Mouse (Mus musculus) right cerebral cortex, adult 18-20 months (tissue): ENCODE data around the gene Terf2ip.

ENCODE experiments used
- DNase-seq: peaks from one replicate; pipeline ENCODE4 v3.0.0; 2022; ENCODE audit warnings: mixed read lengths

Gene Terf2ip

DNA sequence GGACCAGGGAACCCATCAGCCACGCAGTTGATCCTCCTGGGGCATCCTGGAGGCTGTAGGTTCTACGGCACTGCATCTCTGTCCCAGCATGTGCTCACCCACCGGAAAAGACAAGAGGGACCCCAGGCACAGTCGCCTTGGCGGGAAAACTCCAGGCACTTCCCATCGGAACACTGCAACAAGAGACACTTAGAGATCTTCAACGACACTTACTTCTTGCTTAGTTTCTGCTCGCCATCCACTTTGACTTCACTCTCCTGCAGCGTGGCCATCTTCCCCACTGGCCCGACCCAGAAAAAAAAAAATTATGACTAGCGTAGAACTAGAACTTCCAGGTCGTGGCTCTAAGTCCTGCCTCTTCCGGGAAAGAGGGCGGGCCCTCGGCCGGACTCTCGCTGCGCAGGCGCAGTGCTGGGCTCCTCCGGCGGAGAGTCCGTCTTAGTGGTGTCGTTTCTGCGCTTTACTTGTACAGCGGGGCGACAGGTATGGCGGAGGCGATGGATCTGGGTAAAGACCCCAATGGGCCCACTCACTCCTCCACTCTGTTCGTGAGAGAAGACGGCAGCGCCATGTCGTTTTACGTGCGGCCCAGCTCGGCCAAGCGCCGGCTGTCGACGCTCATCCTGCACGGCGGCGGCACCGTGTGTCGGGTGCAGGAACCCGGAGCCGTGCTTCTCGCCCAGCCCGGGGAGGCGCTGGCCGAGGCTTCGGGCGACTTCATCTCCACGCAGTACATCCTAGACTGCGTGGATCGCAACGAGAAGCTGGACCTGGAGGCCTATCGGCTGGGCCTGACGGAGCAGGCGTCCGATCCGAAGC is at the start of gene Terf2ip, which contains the start of gene Kars:
Terf2ip (plus strand) TSS at position 402 of the 819 bp plus-strand sequence.
Kars (minus strand) TSS at position 327 of the 819 bp plus-strand sequence.
- DNase-seq, result peak; percentile 94

DNA sequence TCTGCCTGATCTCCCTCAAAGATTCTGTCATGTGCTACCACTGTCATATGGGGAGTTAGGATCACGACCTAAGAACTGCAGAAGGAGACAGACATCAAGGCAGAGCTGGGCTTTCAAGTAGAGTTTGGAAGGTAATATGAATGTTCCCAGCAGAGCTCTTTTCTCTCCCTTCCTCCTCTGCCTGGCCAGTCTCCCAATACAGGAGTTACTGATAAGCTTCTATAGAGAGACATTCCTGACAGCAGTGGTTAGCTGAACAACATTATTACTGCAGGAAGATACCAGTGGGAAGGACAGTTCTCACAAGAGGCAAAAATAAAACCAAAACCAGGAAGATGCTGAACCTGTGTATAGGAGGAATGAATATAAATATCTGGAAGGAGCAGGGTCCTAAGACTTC is 48.6 kb upstream of the Terf2ip start:
- no peak for DNase-seq

DNA sequence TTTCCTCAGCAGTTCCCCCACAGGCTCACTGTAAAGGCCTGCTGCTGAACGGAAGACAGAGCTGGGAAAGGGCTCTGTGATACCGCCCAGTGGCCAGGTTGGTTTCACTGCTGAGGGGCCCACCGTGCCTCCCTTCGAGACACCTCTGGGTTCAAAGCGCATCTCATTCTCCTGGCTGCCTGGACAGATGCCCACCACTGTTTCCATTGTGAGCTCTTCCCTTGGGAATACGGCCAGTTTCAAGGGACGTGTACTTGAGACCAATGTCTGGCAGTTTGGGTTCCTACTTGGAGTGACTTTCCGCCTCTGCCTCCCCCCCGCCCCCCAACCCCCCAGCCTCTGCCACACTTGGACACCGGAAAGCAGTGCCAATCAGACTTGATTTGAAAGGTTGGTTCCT is 48.1 kb upstream of the Terf2ip start:
- DNase-seq, result no peak

DNA sequence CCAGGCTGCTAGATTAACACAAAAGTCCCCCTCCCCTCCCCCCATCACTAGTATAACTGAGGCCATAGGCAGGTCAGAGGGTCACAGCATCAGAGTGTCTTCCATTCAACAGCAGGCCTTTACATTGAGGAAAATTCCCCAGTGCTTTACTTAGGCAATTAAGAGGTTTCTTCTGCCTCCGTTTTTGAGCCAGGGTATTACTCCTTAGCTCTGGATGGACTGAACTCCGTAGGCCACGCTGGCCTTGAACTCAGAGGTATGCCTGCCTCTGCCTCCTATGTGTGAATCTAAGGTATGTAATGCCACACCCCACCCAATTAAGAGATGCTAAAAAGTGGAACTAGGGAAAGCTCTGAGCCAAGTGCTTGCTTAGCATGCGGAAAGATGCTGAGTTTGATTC is 47.7 kb upstream of the Terf2ip start:
- no peak for DNase-seq

DNA sequence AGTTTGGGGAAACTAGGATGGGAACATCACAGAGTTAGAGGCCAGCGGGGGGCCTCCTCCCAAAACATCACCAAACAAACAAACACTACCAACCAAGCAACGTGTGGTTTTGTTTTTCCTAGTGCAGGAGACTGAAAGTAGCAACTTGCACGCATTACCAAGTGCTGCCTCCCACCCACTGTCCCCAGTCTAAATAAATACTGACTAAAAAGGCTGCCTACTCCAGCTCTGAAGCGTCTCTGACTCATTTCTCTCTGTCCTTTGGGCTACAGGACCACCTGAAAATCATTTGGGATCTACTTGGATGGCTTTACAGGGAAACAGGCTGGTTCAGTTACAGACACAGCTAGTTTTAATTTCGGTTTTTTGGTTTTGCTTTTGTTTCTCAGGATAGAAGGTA is 46.8 kb upstream of the Terf2ip start:
- DNase-seq, result peak; percentile 18

DNA sequence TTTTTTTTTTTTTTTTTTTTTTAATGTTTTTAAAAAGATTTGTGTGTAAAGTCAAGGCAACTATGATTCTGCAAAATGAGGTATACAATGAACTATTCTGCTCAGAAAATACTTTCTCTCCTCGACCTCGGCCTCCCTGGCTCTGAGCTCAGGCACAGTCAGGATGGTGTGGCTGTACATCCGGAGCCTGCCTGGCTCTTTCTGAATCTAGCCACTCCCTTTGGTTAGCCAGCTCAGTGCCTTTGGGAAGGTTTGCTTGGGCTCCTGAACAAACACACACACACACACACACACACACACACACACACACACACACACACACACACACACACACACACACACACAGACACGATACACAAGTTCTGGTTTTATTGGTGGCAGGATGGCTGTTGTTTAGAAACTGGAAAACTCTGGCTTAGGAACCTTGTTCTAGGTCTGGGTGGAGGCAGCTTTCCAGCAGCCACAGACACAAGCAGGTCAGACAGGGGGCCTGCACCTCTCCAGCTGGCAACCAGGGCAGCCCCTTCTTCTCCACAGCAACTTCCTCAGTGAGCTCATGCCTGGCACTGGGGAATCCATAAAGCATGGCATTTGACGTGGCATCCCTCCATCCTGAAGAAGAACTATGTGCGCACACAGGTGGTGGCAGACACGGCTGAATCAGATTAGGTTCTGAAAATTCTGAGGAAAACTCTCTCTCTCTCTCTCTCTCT is 46.2 kb upstream of the Terf2ip start:
- DNase-seq, result no peak

DNA sequence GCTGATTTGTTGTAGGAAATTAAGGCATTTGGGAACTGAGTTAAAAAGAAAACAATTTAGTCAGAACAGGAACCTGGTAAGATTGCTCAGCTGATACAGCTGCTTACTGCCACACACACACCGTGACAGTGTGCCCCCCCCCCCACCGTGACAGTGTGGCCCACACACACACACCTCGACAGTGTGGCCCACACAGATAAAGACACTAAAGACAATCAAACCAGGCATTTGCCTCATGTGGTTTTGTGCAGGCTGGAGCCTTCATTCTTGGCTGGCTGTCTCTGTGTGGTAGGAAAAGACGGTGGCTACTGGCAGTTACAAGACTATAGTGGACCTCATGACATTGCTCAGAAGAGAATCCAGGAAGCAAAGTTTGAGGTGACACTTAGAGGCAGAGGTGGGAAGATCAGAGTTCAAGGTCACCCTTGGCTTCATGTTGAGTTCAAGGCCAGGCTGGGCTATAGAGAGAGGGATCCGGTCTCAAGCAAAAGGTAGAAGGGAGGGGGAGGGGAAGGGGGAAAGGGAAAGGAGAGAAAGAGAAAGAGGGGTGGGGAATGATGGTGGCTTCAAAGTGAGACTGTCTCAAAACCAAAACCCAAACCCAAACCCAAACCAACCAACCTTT is 43.8 kb upstream of the Terf2ip start:
- no peak for DNase-seq

DNA sequence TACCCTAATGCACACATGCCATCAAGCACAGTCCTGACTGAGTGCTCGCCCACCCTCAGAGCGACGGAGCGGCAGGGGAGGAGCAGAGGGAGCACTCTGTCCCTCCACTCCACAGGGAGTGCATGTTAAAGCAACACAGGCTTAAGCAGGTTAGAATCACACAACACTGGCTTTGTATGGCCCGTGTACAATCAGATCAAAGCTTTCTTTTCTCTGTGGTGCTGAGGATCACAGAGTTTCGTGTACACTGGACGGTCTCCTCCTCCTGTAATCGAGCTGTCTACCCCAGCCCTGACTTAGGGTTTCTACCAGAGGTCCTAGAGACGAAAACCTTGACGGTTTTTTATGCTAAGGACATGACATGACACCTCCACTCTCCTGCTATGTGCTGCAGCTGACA is 42.7 kb upstream of the Terf2ip start:
- no peak for DNase-seq

DNA sequence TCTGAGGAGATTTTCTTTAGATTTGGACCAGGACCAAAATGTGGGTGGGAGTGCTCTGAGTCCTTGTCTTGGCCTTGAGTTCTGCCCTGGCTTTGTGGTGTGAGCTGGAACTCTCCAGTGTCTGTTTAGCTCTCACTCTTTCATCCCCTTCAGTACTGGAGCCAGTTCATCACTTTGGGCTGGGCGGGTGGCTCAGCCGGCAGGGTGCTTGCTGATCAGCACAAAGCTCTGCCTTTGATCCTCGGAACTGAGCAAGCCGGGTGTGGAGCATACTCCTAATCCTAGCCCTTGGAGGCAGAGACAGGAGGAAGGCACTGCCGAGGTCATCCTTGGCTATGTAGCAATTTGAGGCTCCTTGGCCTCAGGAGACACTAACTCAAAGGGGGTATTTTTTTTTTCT is 42.2 kb upstream of the Terf2ip start:
- DNase-seq, result no peak

DNA sequence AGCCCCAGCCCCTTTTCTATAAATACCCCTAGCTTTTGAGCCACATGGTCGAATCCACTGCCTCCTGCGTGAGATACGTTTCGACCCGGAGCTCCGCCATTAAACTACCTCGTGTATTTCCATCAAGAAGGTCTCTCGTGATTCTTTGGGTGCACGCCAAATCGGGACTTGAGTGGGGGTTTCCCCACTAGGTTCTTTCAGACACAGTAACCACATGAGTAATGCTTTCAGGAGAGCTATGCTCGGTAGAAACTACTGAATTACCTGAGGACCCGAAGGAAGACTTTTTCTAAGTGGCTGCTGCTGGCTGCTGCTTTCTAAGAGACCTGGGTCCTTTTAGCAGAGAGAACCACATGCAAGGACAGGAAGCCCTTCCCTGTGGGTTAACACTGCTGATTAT is 37.1 kb upstream of the Terf2ip start:
- no peak for DNase-seq

DNA sequence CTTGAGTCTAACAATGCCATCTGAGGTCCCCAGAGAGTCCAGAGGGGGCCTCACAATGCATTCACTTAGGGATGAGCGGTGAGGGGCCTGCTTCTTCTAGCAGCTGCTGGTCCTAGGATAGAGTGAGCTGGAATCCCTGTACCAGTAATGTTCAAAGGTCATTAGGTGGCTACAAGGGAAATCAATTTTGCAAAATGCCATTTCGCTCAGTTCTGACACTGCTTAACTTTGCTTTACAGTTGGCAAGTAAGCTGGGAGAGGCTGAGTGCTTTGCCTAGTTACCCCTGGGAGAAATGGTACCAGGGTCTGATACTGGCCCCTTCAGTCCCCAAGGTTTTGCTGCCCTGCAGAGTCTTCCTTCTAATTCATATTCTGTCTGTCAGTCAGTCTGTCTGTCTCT is 35.5 kb upstream of the Terf2ip start:
- DNase-seq, result no peak

DNA sequence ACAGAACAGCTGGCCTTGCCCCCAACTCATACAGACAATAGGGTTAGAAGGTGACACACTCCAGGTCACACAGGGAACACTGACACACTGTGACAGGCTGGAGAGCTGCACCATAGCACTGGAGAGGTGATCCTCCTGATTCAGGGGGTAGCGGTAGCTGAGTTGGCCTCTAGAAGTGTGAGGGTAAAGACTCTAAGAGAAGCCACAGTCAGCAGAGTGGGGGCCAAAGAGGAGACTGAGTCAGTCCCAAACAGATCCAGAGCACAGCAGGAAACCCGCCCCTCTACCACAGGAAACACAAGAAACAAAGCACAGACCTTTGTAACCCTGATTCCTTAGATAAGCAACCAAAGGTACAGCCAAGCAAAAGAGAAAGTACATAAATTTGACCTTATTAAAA is 34.9 kb upstream of the Terf2ip start:
- DNase-seq, result no peak

DNA sequence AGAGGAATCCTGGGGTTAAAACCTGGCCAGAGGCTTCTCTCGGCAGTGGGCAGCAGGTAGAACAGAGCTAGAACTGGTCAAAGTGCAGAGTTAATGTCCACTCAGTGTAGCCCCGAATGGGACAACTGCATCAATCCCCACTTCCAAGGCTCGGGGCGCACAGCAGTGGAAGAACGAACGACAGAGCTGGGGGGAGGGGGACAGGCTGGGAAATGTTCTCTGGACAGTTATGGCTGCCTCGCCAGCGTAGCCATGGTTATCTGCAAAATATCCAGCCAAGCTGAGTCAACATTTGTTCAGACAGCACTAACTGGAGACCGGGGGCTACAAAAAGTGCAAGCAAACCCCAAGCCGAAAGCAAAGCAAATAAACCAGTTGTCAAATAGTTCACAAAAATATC is 33.1 kb upstream of the Terf2ip start:
- no peak for DNase-seq

DNA sequence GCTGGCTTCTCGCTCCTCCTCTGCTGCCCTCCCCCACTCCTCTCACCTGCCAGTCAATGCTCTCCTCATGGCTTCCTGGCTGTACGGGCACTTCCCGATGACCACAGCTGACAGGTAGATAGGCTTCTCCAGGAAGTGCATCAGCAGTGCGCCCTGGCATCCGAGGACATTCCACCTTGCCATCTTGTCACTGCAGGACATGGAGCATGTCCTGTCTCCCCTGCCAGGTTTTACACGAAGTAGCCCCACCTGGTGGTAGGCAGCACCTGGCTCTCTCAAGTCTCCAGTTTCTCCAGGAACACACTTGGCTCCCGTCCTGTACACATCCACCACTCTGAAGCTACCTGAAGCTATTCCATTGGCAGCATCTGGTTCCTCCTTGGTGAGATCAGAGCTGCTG is 29.1 kb upstream of the Terf2ip start:
- no peak for DNase-seq

DNA sequence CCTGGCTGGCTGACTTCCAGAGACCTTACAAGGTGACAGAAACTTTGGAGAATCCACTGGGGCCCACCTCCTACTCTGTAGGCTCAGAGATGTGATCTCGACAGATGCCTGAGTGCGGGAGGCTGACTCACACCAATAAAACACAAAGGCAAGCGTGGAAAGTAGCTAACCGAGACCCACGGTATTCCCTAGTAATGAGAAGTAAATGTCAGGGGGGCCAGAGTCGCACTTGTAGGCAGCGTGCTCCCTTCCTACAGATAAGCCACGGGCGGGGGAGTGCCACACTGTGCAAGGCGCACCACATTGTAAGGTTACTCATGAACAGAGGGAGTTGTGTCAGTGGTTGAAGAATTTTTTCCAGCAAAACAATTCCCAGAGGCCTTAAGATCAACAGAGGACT is 26.7 kb upstream of the Terf2ip start:
- peak; percentile 65 for DNase-seq

DNA sequence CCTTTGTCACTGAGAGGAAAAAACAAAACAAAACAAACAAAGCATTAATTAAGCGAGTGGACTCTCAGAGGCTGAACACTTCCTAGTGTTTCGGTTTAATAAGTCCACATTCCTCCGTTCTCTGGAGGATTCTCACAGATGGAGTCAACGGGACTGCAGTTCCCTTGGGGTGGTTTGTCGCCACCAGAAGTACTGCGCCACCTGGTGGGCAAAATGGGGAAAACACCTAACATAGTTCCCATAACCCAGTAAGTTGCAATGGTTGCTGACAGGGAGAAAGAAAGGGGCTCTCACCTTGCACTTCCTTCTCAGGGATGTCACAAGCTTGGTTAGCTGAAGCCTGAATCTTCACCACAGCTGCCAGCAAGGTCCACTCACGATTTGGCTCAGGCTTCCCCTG is 21.3 kb upstream of the Terf2ip start:
- DNase-seq, result peak; percentile 64

DNA sequence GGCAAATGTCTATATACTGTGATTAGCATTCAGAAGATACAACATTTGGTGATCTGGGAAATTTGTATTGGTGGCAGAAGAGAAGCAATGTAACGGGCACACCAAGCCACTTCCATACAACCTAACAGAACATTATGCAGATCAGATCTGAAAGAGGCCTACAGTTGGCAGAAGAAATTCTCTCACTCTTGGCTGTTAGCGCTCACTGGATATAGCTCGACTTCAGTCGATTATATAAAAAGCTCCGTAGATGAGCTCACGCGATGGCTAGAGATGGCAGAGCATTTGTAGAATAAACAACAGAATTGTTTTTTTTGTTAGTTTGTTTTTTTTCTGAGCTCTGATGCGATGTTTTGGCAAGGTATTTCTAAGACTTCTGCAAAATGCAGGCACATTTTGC is 19.9 kb upstream of the Terf2ip start:
- no peak for DNase-seq

DNA sequence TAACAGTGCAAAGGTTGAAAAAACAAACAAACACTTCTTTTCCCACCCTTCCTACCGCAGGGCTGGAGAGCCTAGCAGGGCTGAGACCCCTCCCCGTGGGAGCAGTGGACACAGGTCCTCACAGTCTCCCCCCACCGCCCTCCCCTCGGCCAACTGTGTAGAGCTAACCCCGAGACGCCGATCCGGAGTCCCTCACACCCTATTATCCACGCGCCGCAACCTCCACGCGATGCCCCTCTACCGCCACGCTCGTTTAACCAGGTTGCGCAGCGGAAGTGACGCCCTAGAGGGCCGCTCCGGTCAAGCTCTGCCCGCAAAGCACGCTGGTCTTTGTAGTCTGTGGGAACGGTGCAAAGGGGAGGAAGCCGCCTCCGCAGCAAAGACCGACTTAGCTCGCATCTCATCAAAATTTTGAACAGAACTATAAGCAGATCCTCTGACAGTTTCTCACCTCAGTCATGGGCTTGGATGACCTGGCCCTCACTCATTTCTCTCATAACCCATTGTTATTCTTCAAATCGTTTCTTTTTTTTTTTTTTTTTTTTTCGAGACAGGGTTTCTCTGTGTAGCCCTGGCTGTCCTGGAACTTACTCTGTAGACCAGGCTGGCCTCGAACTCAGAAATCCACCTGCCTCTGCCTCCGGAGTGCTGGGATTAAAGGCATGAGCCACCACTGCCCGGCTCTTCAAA is 19.0 kb upstream of the Terf2ip start, which contains the start of gene Adat1:
Adat1 (minus strand) TSS at position 290 of the 690 bp plus-strand sequence.
- DNase-seq, result peak; percentile 94

DNA sequence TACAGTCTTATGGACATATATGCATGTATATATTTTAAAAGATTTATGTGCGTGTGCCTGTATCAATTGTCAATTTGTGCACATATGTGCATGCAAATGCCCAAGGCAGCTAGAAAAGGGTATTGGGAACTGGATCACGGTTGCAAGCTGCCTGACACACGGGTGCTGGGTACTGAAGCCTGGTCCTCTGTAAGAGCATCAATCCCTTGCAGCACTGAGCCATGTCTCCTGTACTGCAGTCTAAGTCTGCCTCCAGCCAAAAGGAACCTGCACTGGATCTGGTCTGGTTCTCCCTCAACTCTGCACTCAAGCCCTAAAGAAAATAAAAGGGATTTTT is 18.5 kb upstream of the Terf2ip start:
- DNase-seq, result no peak

DNA sequence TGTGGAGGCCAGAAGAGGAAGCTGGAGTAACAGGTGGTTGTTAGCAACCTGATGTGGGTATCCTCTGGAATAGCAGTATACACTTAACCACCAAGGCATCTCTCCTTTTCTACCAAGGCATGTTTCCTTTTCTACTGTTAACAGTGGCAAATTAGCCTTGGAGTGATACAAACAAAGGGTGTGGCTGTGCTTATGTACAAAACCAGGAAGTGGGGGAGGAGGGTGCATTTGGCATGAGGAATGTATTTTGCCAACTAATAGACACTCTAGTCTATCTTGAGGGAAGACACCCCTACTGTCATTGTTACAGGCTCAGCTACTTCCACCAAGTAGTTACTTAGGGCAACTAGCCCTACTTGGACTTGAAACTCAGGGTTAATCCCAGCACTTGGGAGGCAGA is 6.4 kb upstream of the Terf2ip start:
- DNase-seq, result no peak

DNA sequence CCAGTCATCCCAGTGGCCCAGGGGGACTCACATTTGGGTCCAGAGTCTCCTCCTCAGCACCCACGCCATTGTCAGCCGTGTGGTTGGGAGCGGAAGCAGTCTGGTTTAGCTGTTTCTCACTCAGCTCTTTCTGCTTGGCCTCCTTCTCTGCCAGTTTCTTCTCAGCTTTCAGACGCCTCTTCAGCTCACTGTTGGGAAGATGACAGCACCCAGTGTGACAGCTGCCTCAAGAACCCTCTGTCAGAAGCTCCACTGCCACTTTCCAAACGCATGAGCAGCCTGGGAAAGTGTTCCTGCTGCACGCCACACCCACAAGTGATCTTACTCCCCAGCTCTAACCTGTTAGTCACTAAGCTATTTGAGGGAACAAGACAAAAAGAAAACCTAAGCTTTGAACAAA is 5.6 kb upstream of the Terf2ip start:
- DNase-seq, result peak; percentile 79

DNA sequence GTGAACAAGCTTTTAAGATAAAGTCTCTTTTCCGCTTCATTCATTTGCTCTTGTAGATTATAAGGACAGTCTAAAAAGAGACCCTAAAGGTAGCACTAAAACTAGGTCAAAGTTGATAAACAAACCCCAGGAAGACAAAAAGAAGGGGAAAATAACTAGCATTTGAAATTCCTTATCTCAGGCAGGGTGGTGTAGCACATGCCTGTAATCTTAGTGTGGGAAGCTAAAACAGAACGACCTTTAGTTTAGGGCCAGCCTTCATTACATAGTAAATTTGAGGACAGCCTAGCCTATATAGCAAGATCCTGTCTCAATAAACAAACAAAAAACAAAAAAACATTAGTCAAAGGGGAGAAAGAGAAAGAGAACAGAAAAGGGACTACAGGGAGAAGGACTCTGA is 3.5 kb upstream of the Terf2ip start:
- no peak for DNase-seq

DNA sequence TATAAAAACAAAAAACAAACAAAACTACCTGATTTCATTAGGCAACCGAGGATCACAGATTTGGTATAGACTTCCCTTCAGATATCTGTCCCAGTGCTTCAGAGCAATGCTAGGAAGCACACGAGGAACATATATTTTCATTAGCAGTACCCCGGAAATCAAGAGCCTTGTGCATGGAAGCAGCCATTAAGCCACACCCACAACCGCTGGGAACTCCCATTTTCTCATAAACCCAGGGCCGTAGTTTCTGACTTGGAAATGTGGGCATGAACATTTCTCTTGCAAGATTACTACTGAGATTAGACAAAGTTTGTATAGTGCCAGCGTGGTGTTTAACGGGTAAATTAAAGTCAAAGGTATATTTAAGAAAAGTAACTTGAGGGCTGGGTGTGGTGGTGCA is 1.6 kb upstream of the Terf2ip start:
- no peak for DNase-seq
